Mouse (Mus musculus) 3134 (cell line): ENCODE data around the gene Pced1b.
"Not testable (repeated sequence)": the region's sequence is repeated elsewhere in the genome, so short reads cannot be mapped to it uniquely, and the experiment has no call there.

Experiments
- DNase-seq: peaks from one replicate; pipeline ENCODE4 v3.0.0-alpha.2; 2011; ENCODE audit warnings: low spot score; ENCODE audit not compliant: insufficient read length; ENCODE audit errors: extremely low read depth

Pced1b gene

GRCm38 (mm10) chr15:97337636-97338352 lies 90.9 kb downstream of the Pced1b start:
- DNase-seq = no peak

- DNase-seq = no peak
Observed at GRCm38 (mm10) chr15:97338377-97339060, 91.6 kb downstream of the Pced1b start.

- DNase-seq = no peak
Observed at GRCm38 (mm10) chr15:97342336-97342735, 95.4 kb downstream of the Pced1b start.

- DNase-seq = no peak
Observed at GRCm38 (mm10) chr15:97342945-97343344, 96.0 kb downstream of the Pced1b start.

- no peak for DNase-seq
Observed at GRCm38 (mm10) chr15:97343921-97344320, 97.0 kb downstream of the Pced1b start.

GRCm38 (mm10) chr15:97345110-97345509 lies 98.2 kb downstream of the Pced1b start:
- no peak for DNase-seq

- DNase-seq = no peak
Observed at GRCm38 (mm10) chr15:97345917-97346316, 99.0 kb downstream of the Pced1b start.

- no peak for DNase-seq
Observed at GRCm38 (mm10) chr15:97346413-97346812, 99.5 kb downstream of the Pced1b start.

- DNase-seq = no peak
Observed at GRCm38 (mm10) chr15:97346897-97347296, 100.0 kb downstream of the Pced1b start.

- DNase-seq = no peak
Observed at GRCm38 (mm10) chr15:97348566-97349315, 101.8 kb downstream of the Pced1b start.

GRCm38 (mm10) chr15:97350528-97350927 lies 103.6 kb downstream of the Pced1b start:
- DNase-seq = no peak

- no peak for DNase-seq
Observed at GRCm38 (mm10) chr15:97351016-97351415, 104.1 kb downstream of the Pced1b start.

- no peak for DNase-seq
Observed at GRCm38 (mm10) chr15:97351681-97352080, 104.8 kb downstream of the Pced1b start.

GRCm38 (mm10) chr15:97355676-97356303 lies 108.9 kb downstream of the Pced1b start:
- DNase-seq = no peak

- DNase-seq = no peak
Observed at GRCm38 (mm10) chr15:97357016-97357415, 110.1 kb downstream of the Pced1b start.

GRCm38 (mm10) chr15:97360842-97361770 lies 114.2 kb downstream of the Pced1b start:
- no peak for DNase-seq

GRCm38 (mm10) chr15:97361771-97362171 lies 114.9 kb downstream of the Pced1b start:
- no peak for DNase-seq

- DNase-seq = not testable (repeated sequence)
Observed at GRCm38 (mm10) chr15:97364271-97364670, 117.4 kb downstream of the Pced1b start.

- no peak for DNase-seq
Observed at GRCm38 (mm10) chr15:97364968-97365367, 118.1 kb downstream of the Pced1b start.

- no peak for DNase-seq
Observed at GRCm38 (mm10) chr15:97368035-97368608, 121.2 kb downstream of the Pced1b start.
